Mouse (Mus musculus) cerebellum, adult 11-12 months (tissue): Measurements from ENCODE around the gene Ago4.

Experiments used
- DNase-seq: peaks from one replicate; pipeline ENCODE4 v3.0.0; 2022

The Ago4 gene

DNA sequence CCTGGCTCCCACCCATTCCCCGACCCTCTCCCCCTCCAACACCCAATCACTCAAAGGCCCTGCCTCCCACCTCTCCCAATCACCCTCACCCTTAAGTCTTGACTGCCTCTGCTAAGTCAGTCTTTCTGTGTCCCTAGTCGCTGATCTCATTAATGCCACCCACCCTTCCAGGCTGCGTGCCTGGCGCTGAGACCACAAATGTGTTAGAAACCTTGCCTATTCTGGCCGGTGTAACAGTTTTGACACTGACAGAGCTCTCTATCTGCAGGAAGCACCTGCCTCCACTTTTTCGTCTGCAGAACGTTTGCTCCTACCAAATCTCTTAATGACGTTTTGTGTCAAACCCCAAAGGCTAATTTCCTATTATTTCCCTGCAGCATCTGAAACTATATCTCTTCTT is 64.3 kb downstream of the Ago4 start:
- DNase-seq, result no peak

DNA sequence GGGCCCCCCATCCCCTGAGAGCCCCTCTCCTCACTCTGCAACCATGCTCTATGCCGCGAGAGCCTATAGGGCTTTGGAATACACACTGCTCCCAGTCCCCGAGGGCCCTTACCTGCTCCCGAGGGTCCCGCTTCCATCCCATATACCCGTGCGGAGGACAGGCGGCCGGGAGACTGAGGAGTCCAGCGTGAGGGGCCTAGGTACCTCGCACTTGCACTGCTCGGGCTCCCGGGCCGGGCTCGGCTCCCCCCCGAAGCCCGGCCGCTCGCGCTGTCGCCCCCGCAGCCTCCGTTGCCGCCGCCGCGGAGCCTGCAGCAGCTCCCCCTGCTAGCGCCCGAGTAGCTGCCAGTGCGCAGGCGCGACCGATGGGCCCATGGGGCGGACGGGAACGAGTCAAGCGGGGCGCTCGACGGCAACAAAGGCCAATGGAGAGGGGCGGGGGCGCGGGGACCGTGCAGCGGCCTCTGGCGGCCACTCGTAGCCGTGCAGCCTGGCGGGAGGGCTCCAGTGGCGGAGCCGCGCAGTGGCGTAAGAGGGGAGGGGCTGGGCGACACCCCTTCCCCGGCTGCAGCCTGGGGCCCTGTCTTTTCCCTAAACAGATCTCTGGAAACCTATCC is 64.9 kb downstream of the Ago4 start, which contains the start of gene Ago1:
Gene Ago1 (minus strand): TSS at position 299 of the 617 bp plus-strand sequence.
- peak; percentile 96 for DNase-seq

DNA sequence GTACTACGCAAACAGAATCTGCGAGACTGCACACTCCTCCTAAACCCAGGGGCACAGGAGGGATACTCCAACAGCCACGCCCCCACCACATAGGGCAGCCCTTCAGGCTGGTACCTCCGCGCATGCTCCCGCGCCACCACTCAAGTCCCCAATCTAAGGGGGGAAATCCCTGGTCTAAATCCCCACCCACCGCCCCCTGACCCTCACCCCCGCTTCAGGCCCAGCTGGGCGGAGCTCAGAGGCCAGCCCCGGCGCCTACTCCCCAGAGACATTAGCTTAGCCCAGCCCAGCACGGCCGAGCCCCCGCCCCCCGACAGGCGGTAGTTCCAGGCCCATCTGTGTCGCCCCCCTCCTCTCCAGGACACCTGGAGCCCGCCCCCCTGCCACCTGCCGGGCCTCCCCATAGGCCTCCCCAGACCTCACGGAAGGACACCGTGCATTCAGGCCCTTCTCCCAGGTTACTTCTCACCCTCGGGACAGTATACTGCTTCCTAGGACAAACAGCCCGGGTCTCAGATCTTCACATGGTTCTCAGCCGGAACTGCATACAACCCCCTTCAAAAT is 65.5 kb downstream of the Ago4 start:
- peak; percentile 65 for DNase-seq

DNA sequence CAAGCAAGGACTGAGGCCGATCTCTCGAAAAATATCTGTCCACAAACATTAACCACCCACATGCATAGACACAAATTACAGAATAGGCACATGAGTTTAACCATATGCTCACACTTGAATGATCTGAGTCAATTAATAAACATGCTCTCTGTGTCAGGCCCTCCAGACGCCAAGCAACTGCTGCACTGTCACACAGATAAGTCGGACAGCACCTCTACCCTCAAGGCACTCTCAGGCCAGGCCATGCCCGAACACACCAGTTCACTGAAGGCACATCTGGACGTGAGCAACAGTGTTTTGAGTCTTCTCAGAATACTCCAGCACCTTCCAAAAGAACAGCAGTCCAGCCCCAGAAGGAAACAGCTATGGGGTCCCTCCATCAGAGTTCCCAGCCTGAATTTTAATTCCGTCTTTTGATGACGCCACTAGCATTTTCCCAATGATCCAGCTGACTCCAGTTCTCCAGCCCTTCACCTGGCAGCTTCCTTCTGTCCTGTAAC is 67.0 kb downstream of the Ago4 start:
- no peak for DNase-seq

DNA sequence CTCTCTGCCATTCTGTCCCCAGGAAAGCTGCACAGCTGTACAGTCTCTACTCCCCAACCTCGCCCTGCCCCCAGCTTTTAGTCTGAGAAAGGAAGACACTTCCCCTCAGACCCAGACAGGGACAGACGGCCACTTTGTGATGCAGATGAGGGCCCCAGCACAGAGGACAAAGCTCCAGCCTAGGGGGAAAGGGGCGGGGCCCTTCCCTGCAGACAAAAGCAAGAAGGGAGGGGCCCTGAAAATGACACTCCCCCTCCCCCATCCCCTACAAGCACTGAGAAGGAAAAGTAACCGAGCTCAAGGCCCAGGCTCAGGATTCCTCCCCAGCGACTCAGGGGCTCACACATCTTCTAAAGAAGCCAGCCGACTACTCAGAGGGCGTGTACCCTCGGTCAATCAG is 67.4 kb downstream of the Ago4 start:
- peak; percentile 33 for DNase-seq

DNA sequence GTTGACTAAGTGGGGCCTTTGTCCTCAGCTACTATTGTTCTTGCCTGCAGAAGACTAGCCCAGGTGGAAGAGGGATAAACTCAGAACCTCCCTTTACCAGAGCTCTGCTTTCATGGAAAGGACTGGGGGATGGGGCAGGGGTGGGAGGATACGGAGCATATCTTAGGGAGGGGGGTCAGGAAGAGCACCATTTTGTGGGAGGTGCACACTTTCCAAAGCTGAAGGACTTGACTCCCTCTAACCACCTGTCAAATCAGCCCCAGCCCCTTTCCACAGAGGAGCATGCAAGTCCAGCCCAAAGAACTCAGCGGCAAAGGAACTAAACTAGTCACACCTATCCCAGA is 68.4 kb downstream of the Ago4 start:
- no peak for DNase-seq

DNA sequence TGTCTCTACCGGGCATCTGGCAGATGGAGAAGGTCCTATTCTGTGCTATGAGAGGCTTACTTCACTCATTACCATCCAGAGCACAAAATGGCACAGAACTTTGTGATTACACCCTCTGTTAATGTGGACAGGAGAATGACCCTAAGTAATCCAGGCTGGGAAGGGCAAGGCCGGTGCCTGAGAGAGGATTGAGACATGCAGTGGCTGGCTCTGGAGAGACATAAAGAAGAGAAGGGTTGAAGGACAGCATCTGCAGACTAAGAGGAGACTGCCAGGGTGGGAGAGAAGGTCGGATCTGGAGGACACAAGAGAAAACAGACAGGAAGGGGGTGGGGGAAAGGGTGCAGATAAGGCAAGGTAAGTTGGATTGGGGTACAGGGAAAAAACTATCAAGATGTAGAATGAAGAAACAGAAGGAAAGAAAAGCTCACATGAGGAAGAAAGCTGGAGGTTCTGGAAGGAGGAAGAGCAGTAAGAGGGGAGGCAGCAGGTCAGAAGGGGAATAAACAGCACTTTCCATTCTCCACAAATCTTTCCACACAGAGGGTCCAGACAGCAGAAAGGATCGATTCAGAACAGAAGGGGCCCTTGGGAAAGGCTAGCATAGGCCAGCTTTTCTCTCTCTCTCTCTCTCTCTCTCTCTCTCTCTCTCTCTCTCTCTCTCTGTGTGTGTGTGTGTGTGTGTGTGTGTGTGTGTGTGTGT is 68.9 kb downstream of the Ago4 start:
- no peak for DNase-seq

DNA sequence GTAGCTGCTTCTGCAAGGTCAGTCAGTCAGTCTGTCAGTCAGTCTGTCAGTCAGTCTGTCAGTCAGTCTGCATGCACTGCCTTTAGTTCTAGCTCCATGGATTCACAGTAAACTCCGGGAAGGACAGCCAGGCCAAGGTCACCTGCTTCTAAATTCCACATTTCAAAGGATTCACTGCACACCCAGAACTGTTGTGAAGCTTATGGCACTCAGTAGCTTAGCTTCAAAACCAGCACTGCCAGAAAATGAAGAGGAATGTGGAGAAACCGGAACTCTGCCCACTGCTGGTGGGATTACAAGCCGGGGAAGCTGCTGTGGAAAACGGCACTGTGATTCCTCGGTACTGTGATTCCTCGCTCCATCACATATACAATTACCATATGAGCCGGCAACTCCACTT is 77.8 kb downstream of the Ago4 start:
- no peak for DNase-seq

DNA sequence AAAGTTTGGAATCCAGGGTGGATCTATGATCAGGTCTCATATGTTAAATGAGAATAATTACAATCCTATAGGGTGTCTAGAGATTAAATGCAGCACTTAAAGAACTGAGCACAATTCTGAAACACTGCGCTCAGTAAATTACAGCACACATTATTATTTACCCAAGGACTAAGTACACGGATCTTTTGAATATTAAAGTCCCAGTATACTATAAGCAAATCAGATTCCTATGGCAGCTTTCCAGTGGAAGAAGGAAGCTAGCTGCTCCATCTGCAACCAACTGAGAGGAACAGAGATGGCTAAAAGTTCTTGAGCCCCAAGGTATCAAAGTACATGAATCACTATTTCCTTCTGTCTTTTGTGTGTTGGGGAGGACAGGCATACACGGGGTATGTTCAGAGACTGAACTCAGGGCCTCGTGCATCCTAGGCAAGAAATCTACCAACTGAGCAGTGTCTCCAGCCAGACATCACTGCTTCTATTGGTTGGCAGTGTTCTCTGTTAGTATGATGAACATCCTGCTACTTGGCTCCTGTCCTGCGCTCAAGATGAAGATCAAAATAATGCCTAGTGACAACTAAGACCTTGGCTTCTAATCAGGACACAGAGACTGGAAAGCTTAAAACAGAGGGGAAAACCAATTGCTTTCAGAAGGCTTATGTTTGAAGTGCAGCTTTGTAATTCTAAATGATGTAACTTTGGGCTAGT is 78.6 kb downstream of the Ago4 start:
- no peak for DNase-seq

DNA sequence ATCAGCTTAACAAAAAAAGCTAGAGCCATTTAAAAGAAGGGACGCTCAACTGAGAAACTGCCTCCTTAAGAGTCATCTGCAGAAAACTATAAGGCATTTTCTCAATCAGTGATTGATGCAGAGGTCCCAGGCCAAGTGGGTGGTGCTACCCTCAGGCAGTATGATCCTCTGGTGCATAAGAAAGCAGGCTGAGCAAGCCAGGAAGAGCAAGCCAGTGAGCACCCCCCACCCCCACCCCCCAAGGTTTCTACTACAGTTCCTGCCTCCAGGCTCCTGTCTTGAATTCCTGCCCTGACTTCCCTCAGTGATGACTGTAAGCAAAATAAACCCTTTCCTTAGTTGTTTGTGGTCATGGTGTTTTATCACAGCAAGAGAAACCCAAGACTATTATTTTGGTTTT is 83.0 kb downstream of the Ago4 start:
- DNase-seq, result no peak

DNA sequence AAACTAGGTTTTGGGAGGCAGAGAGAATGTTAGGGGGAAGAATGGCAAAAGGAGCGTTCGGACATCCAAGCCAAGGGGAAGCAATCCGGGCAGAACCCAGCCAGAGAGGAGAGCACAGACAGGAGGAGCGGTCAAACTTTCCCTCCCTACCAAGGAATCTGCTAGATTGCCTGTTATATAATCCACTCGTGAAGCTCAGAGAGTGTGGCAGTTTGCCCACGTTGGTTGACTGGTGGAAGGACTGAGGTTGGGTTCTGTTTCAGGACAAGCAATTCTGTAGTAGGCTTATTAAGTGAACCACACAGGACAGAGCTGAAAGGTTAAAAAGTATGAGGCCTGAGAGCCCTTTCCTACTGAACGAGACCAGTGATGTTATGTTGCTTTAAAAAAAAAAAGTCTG is 86.1 kb downstream of the Ago4 start:
- DNase-seq, result no peak

DNA sequence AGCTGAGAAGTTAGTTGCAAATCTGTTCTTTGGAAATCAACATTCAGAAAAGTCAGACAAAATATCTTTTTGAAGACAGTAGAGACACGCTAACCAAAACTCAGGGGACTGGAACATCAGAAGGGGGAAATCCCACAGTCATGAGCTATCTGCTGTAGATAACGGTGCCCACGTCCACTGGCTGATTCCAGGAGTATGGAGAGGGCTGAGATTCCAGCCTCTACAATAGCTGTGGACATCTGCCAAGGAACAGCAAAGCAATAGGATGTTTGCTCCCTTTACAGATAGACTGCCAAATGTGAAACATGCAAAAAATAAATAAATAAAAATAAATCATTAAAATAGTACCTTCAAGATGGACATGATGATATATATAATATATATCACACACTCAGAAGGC is 88.7 kb downstream of the Ago4 start:
- DNase-seq, result no peak
